Mouse (Mus musculus): ENCODE data around the gene Olr1.
A peak's percentile ranks its signal among the peaks of the same experiment; 100 is the strongest.

The Olr1 gene

DNA sequence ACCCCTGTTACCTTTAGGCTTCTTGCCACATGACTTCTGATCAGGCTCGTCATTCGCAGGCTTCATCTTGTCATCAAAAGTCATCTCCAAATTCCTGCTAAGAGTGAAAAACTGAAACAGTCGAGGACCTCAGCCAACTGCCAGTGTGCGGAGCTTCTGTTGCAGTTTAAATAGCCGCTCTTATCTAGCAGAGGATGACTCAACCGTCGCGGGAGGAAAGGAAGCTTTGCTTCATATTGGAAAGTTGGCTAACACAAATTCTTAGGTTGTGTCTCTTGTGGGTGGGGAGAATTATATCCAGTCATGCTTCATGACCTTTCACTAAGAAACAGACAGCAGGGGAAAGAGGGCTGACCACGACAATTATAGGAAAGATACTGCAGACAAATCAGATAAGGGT, at the start of gene Olr1:
Gene Olr1, minus strand, starts transcription at position 142 of the 400 bp plus-strand sequence.
- DNase-seq, result no peak

DNA sequence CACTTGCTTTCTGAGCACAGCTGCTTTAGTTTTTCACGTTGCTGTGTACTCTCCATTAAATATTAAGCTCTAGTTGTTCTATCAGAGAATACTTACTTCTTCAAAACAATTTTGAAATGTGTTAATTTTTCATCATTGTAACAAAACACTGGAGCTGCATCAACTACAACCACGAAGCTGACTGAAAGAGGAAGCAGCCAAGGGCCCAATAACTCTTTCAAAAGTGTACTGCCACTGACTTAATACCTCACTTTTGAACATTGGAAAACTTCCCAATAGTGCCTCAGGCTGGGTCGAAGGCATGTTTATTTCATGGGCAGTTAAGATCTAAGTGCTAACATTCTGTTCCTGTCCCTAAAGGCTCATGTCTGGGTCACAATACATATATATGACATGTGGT, 41.0 kb upstream of the Olr1 start:
- no peak for DNase-seq

DNA sequence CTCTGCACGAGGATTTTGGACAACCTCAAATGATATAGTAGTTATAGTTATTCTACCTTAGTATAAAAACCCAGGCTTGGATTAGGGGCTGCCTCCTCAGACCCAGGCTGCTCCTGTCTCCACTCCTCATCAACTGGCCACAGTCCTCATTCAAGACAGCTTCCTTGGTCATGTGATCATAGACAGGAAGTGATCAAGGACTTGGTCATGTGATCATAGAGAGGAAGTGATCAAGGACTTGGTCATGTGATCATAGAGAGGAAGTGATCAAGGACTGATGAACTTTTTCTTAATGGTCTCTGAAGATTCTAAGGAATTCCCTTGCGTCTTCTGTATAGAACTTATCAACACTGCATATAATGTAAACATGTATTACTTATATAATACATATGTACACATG, 40.3 kb upstream of the Olr1 start:
- DNase-seq, result no peak

DNA sequence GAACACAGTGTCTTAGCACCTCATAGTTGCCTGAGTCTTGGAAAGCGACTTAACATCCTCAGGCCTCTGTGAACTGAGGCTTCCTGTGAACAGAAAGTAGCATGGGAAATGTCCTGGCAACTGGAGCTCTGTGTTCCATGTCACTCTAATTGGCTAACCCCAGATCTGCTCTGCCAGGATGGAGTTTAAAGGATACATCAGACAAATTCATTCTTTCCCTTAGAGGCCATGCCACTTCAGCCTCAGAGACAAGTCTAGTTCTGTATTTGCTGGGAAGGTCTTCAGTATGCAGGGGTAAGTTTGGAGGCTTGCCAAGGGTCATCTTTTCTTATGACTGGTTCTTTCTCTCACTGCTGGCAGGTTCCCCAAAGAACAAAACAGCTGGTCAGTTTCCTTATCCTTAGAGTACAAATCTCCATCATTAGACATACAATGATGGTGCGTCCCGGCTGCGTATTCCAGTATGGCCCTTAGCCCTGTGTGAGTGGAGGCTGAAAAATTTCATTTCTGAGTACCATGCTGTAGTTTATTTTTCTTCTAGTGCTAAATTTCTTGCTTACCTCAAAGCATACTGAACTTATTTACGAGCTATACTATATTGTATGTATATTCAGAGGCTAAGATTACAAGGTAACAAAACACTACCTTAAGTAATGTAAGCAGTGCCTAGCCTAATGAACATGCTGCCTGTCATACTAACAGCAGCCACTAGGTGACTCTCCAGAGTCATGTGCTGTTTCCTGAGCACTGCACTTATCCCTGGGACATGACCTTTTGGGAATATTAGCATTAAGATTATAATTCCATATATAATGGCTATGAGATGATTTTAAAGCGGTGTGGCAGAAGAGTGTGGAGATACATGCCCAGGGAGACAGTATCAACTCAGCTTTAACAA, 37.0 kb upstream of the Olr1 start:
- DNase-seq, result peak; percentile 76

DNA sequence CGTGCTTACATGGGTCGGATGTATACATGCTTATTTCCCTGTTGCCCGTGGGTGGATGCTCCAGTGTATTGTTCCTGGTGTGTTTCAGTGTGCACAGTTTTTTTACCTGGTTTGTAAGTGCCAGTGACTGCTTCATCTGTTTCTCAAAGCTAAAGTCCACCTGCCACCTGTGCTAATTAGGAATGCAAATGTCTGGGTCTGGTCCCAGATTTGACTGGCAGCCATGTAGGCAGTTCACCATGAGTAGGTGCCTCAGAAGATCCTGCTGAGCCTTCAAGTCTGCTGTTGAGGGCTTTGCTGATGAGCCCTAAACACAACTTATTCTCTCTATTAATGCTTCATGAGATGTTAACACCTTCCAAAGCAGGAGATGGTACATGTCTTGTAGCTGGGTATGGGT, 35.6 kb upstream of the Olr1 start:
- DNase-seq, result no peak

DNA sequence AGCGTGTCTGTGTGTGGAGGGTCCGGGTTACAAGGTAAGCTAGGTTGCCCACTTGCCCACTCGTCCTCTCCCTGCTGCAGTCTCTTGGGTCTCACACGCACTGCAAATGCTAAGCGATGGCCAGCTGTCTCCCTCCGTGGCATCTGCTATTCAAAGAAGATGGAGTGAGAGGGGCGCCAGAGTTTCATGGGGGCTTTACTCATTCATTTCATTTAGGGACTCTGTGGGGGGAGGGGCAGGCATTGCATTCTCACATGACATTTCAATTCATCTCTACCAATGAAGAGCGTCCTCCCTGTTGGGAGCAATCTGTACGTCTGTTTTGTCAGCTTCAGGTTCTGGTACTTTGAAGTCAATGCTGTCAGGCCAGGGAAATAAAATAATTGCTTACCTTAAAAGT, 35.0 kb upstream of the Olr1 start:
- peak; percentile 45 for DNase-seq

DNA sequence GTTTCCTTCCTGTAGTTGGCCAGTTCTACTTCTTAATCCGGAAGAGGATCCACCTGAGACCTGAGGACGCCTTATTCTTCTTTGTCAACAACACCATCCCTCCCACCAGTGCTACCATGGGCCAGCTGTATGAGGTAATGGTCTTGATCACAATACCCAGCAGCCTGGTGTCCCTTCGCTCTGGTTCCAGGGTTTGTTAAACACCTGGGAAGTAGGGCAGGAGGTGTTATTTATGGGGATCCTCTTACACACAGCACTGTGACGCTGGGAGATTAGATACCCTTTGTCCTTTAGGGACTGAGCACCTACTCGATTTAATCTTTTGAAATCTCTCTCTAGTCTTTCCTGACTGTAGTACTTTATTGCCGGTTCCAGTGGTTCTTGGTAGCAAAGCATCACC, 31.6 kb upstream of the Olr1 start:
- no peak for DNase-seq

DNA sequence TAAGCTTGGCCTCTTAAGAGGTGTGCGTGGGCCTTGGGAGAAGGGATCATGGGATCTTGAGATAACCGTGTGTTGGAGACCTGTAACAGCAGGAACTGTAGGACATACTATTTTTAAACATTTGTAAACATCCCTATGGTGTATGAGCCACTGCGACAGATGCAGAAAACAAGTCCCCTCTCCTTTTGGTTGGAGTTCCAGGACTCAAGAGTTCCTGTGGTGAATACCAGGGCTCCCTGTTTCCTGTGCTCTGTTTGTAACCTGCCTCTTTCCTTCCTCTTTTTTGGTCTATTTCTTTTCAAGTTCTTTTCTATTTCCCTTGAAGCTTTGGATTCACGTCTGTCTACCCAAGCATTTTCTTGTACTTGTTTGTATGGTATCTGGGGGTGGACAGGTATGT, 28.8 kb upstream of the Olr1 start:
- no peak for DNase-seq

DNA sequence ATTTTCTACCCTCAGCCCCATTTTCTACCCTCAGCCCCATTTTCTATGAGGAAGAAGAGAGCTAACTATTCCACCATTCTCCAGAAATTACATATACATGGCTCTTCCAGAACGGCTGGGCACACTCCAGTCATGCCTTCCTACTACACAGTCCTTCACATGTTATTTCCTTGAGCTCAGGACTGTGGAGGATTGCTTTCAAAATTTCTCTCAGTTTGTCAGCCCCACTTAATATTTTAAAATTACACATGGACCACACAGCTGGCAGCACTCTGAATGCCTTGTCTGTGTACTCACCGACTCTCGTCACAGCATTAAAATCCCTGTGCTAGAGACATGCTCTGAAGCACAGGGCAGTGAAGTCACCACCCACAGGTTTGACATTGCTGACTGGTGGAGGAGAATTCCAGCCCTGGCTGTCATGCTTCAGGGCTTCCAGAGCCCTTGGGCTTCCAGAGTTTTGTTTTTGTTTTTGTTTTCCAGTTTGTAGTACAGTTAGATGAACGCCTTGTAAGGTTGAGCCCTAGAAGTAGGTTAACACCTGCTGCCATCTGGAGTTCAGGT, 27.7 kb upstream of the Olr1 start:
- no peak for DNase-seq

DNA sequence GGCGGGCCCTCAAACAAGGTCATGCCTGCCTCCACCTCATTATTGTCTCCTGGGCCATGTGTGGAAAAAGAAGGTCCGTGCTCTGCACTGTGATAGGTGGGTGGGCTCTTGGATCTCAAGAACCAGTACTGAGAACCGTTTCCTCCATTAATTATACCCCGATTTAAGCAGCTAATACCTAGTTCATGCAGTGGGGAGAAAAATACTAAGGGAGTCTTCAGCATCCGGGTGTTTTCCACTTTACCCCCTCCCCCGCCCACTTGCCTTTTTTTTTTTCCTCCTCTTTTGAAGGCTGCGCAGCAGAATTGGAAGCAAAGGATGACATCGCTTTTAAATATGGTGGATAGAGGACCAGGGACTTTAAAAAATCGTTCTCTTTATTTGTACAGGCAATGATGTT, 27.1 kb upstream of the Olr1 start:
- DNase-seq, result no peak

DNA sequence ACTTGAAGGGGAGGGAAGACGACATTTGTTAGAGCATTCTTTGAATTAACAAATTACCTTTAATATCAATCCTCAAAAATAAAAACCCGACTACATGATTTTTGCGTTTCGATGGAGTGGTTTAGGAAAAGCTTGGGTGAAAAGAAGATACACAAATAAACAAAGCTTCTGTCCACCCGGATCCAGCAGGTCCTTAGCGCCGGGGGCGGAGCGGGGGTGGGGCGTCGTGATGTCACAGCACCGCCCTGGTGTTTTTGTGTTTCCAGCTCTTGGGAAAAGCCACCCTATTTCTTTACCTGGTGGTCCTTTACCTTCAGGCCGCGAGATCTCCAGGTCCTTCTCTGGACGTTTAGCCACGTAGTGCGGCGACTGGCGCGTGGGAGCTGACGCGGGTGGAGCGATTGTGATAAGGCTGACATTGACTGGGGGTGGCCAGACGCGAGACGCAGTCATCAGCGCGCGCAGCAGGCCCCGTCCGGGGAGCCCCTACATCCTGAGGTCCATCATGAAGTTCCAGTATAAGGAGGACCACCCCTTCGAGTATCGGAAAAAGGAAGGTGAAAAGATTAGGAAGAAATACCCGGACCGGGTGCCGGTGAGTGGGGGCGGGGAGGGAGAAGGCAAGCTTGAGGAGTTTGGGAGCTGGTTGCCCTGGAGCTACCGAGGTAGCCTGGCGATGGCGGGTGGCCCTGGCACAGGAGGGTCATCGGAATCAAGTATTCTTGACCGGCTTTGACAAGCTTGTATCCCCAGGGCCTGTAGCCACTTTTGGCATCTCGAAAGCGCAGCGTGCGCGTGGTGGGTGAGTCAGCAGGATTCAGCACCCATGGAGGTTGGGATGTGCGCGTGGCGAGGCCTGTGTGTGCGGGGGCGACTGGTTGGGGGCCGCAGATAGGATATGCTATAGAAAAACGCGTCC, 26.2 kb upstream of the Olr1 start, which contains the start of gene Gabarapl1:
Gene Gabarapl1, plus strand, starts transcription at position 219 of the 919 bp plus-strand sequence.
- peak; percentile 78 for DNase-seq

DNA sequence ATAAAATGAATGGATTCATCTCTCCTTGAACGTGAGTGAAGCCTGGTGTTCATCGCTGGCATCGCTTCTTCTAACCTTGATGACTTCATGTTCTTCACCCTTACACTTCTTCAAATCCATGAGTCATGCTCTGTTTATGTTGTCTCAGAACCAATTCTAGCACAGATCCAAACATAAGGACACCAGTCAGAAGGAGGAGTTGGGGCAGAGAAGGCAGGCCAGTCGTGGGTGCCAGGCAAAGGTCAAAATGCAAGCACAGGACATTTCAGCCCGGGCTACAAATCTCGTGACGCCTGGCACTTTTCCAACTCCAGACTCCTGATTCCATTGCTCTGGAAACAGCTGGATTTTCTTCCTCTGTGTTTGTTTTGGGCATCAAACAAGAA, 25.6 kb upstream of the Olr1 start:
- DNase-seq, result peak; percentile 64

DNA sequence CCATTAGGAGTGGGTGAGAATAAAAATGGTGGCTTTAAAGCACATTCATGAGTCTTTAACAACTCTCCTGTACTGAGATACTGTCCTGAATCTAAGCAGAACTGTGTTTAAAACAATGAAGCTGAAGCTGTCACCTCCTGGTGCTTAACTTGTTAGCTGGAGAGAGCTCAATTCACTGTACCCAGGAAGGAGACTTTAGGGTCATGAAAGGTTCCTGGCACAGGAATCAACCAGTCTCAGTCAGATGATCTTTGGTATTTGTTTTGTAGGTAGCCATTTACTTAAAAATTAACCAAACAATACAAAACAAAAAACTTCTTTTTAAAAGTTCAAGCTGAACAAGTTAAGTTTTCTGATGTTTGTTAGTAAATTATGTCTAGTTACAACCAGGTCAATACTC, 23.3 kb upstream of the Olr1 start:
- DNase-seq, result no peak

DNA sequence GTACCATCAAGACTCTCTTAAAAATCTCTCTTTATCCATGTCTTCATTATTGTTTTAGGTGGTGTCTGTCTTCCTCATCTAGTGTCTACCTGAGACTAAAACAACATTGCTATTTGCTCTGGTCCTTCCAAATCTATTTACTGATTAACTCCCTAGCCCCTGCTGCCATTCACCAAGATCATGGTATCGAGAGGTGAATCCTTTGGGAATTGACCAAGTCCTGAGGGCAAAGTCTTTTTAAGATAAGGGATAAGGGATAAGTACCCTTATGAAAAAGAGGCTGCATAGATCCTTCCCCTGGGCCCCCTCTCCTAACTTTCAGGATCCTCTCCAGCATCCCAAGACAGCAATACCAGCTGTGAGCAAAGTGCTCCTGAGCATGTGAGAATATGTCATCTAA, 22.6 kb upstream of the Olr1 start:
- DNase-seq, result no peak

DNA sequence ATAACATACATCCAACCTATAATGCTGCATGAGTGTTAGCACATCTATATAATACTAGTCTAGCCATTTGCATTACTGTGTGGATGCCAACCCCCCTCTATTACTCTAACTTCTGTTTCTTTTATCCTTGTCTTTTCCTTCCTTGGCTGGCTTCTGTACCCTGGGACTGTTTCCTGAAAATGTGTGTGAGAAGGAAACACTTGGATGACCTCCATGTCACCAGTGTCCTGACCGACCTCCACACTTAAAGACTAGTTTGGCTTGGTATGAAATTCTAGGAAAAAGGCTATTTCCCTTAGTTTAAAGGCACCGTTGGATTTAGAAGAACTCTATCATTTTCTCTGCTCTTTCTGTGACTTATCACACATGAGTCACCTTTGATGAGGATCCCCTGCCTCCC, 20.5 kb upstream of the Olr1 start:
- no peak for DNase-seq

DNA sequence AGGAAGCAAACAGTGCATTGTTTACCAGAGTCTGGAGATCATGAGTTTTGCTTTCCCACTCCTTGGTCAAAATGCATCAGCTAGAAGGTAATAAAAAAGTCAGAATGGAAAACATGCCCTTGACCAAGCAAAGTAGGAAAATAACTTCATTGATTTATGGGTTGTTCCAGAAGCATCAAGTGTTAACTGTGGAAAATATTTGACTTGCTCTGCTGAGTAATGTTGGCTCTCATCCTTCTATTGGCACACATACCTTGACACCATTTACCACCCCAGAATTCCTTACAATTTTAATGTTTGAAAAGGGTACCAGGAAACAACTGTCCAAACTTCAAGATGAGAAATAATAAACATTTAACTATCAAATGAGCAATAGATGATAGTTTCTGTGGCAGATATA, 19.1 kb upstream of the Olr1 start:
- no peak for DNase-seq

DNA sequence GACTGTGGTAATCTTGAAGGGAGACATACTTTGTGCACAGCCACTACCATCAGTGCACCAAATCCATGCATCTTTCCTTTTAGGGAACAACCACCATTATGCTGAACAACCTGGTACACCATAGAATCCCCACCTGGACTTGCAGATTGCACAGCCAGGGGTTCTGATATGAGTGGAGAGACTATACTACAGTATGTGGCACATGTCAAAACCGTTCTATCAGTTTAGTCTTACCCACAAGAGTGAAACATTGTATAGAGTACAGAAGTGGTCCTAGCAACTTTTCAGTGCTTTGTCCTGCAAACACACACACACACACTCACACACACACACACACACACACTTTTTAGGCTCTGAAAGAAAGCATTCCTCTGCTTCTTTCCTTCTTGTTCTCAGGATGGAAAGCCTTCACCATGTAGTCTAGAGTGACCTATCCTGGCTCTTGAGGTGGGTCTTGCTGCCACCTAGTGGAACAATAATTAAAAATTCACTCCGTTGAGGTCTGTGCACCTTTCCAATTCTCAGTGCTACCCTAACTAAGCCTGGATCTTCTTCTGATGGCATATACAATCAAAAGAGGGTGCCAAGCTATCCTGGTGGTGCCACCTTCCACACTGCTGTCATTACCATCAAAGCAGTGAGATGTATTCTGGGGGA, 10.9 kb upstream of the Olr1 start:
- DNase-seq, result no peak

DNA sequence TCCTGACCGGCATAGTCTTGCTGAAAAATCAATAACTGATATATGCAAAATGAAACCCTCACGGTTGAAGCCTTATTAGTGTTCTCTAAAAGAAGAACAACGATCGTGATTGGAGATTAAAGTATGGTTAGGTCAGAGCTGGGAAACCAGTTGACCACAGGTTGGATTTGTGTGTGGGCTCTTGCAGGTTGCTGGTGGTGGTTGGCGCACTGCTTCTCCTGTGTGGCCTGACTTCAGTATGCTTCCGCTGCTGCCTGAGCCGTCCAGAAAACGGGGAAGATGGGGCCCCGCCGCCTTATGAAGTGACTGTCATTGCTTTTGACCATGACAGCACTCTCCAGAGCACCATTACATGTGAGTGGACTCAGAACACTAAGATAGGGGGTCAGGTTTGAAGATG, 9.4 kb upstream of the Olr1 start:
- no peak for DNase-seq

DNA sequence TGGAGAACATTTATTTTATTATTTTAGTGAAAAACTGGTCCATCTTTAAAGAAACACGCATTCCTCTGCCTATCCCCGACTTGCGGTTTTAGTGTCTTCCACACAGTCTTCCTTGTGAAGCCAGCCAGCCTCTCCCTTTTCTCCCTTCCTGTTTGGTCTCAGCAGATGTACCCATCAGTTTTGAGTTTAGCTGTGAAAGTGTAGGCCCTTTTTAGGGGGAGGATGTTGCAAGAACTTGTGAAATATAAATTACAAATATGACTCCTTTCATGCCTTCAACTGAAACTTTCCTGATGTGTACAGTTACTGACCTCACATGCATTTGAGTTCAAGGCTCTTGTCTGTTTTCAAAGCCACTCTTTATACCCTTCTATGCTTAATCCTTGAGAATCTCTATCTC, 8.1 kb upstream of the Olr1 start:
- no peak for DNase-seq

DNA sequence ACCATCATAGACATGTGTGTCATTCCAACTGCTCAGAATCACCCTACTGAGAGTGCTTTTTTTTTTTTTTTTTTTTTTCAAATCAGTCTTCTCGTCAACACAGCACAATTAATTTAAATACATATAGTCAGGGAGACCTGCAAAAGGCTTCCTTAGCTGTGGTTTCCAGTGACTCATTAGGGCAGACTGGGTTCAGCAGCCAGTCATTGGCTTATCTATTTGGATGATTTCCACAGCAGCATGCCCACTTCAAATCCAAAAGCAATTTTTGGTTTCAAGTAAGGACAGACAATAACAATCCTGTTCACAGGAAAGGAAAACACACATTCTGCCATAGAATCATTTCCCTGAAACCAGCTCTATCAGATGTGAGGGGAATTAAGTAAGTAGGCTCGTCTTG, 7.4 kb upstream of the Olr1 start:
- DNase-seq, result no peak

DNA sequence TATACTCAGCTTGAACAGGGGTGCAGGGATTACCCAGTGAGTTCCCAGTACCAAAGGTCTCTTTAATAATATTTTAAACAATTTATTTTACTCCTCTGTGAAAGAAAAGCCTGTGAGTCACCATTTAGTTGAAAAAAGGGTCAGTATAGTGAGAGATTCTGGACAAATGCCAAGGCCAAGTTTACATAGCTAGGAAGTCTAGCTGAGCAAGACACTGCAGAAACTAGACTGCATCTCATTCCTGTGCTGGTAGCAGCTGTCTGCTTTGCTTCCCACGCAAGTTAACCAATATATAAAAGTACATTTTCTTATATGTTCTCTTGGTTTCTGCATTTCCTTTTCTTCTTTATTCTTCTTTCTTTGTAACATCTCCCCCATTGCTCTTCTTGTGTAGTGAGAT, 6.4 kb upstream of the Olr1 start:
- no peak for DNase-seq

DNA sequence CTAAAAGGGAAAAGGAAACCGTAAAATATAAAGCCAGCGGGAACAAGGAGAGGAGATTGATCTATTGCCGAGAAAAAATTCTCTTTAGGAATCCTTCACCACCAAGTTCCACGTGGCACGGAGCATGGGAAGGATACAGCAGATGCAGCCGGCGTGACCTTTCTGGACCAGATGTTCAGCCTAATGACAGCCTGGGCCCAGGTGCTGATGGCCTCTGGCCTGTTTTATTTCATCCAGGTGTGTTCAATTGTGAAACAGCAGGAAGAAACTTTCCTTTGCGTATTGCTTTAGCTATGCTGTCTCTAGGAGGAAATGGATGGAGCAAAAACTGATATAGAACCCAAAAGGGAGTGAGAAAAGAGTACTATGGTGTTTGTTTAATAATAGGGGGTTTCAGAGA, 5.9 kb upstream of the Olr1 start:
- no peak for DNase-seq

DNA sequence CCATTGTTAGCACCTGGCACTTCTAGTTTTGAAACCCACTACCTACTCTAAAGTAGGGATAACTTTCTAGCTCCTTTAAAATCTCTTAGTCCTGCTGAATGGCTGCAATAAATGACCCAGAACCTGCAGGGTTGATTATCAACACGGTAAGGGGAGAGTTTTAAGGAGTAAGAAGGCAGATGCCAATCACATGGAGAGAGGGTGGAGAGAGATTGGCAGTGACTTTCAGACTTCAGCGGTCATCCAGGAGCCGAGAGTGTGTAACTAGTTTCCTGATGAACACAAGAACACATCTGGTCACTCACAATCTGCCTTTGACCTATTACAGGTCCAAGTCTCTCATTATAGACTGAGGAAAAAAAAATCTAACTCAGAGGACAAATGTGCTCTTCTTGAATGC, 5.4 kb upstream of the Olr1 start, which contains the start of gene Tmem52b:
Gene Tmem52b, plus strand, starts transcription at position 189 of the 400 bp plus-strand sequence.
- DNase-seq, result no peak
